Mouse (Mus musculus) retina, embryonic 14.5 days (tissue): ENCODE measurements at regions not wholly inside any gene's neighbourhood (a gene's known extent, or its start where the extent isn't known, plus 50 kb on each side); places are given as distances from the start of the nearest gene placed in this dataset.

Experiments
- DNase-seq: peaks from one replicate; pipeline ENCODE4 v3.0.0-alpha.2; 2015; ENCODE audit warnings: low spot score

DNA sequence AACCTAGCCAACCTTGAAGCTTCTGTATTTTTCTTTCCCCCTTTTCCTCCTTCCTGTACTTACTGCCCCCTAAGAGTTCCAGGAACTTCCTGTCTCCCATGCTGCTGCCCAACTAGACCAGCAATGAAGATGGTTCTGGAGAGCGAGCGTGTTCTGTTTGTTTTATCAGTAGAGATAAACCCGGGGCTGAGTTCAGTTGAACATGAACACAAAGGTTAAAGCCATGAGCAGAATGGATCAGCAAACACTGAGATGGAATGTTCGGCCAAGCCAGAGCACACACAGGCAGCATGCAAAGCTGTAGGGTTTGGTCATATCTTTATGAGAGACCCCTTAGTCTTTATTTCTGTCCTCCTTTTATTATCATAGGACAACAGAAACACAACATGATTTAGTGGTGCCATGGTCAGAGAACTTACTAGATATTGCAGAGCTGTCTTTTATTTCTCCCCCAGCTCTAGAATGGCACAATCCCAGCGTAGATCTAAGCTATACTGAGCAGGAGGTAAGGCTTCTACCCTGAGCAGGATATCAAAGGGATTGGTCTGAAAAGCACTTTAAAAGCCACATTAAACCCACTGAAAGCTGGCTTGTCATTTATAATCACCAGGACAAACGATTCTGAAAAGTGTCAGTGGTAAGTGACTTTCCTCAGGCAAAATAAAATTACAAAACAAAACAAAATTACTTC lies 105.9 kb upstream of the Peli1 start:
- no peak for DNase-seq

DNA sequence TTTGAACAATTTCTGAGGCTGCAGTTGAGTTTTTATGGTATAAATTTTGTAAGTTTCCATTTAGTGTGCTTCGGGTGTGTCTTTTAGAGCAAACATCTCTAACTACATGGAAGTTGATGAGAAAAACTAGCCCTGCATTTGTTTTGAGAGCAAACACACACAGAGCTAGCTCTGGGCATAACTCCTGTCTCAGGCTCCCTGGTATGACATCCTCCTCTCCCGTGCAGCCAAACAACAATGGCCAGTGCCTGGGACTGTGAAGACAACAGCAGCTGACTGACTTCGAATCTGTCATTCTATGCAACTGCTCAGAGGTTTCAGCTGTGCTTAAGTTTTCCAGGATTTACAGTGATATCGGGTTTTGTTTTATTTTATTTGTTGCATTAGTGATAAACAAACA lies 105.3 kb upstream of the Peli1 start:
- DNase-seq, result no peak

DNA sequence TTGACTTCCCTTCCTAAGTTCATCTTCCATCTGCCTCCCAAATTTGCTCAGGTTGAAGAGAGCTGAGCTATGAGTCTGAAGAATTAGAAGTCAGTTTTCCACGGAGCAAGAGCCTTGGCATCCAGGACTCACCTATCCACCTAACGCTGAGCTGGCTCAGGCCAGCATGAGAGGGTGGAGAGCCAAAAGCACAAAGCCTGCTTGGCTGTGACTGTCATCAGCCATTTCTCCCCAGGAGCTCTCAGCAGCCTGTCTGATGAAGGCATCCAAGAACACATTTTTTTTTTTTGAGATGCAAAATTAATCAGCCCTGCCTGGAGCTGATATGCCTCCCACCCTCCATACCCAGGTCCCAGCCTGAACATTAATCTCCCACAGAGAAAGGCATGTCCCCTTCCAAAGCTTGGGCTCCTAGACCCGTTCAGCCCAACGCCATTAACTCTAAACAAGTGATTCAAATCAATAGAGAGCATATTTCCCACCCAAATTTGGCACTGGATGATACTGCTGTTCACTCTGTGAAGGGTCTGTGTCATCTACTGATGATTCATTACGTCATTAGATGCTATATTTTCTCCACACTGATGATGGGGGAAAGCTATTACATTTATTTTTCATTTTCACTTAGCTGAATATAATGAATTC lies 103.8 kb upstream of the Peli1 start:
- no peak for DNase-seq

DNA sequence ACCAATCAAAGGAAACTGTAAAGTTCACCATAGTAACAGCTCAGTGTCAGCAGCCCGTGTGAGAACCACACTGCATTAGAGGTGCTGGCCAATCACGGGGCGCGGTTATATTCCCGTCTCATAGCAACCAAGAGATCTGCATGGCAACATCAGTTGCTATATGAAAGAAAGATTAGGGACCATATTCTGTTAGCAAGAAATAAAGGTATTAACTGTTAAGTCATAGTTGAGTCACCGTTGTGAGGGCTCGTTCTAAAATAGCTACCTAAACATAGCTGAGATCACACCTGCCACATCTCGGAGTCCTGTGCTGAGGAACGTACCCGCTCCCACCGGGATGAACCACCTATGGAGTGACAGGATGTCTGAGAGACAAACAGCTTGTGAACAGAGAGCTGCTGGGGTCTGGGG lies 103.2 kb upstream of the Peli1 start:
- DNase-seq, result no peak

DNA sequence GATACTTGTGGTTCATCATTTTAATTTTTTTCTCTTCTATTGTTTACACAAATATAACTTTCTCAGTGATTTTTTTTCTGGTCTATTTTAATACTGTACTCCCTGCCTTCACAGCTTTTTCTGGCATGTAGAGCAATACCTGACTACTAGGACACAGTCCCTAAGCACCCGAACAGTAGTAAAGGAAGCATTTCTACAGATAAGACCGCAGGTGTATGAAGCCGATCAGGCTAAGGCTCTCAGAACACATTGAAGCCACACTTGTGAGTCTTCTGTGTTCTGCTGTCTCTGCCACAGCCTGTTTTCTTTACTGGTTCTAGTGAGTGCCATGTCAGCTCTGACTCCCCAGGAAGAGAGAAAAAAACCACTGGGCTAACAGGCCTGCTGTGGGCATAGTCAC lies 102.2 kb upstream of the Peli1 start:
- no peak for DNase-seq

DNA sequence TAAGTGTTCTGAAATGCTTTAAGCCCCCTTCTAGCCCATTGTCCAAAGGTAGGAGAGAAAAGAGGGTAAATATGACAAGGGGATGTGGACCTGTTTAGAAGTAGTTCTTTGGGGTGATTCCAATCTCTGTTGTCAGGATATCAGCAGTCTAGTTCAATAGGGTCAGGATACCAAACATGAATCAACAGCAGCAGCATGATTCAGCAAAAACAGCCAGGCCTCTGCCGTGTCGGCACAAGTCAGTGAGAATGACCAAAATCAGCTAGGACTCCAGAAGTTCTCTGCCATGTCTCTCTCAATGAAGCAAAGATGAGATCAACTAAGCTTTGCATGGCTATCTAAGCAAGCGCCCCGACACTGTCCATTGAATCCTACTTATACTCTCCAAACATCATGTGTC lies 97.5 kb upstream of the Peli1 start:
- no peak for DNase-seq

DNA sequence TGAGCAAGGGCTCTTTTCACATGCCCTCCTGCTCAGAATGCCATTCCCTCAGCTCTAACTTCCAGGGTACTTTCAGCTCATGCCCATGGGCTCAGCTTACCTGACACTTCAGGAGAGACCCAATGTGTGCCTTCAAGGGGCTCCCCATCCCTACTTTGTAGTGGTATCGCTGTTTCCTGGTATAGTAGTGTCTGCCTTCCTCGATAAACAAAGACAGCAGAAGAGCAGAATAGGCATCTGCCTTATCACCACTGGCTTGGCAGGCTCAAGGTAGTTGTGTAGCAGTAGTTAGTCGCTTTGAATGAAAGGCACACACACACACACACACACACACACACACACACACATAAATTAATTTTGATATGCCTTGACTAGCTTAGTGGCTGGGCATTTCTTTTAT lies 89.7 kb upstream of the Peli1 start:
- no peak for DNase-seq

DNA sequence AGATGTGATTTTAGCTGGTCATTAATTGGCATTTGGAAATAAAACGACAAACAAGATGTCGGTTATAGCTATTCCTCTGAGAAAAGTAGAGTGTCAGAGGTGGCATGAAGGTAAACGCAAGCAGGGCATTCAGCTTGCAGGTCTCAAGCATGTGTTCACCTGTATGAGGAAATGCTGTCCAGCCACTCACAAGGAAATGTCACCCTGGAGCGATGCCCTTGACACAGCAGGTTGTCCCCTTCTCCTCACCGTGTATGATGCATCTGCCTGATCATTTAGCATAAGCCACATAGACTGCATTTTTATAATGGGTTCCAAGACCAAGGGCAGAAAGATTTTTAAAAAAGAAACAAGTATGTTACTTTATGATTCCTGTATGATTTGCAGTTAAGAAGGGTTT lies 83.9 kb upstream of the Peli1 start:
- no peak for DNase-seq

DNA sequence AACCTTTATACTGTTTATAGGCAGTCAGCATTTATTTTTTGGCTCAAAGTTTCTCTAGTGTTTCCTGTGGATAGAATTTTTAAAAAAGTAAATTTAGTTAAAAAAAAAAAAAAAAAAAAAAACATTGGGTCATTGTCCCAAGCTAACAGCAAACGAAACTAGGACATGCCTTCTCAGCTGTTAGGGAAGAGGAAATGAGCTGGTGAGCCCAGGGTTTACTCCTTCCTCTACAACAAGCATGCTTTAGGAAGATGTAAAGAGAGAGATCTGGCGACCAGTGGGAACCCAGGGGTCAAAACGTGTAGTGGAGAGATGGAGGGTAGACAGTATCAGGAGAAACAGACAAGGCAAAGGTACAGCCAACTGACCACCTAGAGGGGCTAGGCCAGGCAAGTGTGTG lies 81.6 kb upstream of the Peli1 start:
- DNase-seq, result no peak

DNA sequence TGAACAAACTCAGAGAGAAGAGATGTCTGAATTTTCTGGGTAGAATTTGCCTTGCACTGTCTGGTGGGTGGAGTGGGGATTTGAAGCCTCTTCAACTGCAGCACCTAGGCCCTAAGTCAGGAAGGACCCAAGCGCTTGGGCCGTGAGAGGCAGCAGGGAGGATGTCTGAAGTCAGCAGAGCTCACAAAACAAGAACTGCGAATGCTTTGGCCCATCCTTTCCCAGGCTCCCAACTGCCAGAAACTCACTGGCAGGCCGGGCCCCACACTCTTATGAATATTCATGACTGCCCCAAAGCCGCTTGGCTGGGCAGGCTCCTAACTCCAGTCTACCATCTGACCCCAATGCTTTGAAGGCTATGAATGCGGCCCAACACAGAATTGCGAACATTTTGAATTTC lies 80.2 kb upstream of the Peli1 start:
- no peak for DNase-seq

DNA sequence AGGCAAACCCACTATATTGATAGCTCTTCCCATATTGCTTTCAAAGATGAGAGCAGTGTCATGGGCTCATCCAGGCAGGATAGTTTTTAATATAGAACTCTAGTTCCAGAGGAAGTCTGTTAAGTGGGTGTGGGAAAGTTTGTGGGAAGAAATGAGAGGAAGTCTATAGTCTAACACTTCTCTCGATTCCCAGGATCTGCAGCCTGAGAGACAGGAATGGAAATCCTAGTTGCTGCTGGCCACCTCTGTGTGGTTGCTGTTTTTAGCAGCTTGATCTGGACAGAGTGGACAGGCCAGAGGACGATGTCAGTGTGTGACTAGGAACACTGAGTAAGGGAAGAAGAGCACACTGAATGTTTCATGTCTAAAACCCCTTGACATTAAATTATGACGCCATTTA lies 76.8 kb upstream of the Peli1 start:
- DNase-seq, result no peak

DNA sequence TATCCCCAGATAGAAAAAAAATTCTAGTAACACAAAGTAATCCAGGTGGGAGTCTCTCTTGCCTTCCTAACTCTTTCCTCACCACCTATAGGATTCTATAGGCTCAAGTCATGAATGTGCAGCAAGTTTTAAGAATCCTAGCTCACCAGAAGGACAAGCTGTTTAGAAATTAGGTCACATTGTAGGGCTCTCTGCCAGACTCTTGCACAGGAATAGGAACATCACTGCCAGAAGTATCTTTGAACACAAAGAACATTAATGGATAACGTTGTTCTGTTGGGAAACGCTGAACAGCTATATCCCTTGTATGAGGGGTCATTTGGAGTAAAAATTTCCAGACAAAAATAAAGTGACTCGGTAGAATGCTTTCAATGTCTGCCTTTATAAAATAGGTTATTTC lies 75.6 kb upstream of the Peli1 start:
- no peak for DNase-seq

DNA sequence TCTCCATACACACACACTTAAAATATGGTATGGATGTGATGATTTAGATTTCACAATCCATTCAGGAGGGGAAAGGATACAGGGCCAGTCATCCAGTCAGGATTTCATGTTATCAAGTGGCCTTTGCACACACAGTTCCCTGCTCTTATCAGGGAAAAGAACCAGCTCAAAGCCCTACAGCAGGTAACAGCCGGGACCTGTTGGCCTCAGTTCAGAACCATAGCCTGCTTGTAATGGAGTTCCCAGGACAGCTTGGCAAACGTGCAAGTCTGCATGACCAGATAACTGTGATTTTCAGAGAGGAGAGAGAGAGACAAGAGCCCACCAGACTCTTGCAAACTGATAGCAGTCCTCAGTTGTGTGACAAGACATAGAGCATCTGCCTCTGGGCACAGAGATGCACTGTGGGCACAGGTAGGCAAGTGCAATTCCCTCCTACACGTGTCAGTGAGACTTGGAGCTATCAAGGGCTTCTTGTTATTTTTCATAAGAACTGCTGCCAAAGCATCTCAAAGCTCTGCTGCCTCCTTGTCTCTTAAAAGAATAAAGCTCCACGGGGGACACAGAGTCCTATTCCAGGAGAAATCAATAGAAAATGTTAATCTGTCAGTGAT lies 74.9 kb upstream of the Peli1 start:
- no peak for DNase-seq

DNA sequence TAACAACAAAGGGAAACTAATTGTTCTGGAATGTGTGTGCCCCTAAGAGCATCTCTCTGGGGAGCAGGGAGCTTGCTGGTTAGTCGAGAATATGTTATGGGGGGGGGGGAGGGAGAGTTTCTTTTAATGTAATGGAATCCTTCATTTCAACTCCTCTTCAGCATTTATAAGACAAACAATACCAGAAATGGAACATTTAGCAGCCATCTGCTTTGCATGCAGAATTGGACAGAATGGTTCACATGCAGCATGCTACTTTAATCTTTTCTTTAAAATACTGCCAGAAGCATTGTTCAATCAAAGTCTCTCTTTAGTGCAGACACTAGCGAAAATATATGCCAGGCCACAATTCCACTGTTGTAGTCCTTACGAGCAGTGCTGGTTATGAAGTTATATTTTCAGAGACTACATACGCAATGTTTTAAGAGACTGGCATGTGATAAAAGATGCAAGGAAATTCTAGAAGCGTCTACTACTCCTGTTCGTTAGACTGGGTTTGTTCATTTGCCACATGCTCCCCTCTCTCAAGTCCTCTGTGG lies 74.2 kb upstream of the Peli1 start:
- DNase-seq, result no peak

DNA sequence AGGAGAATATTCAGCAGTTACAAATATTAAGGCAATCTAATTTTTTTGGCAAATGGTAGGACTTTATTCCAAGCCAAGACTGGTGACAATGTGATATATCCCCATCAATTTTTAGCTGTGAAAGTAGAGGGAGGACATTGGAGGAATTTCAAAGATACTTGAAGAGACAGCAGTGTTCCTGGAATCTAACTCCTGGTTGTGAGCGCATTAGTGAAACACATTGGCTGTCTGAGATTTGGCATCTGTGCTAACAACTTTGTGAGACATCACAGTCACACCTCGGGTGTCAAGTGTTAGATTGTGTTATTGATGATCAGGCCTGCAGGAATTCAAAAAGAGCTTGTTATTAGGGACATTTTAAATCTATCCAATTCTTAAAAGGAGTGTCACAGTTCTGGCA lies 71.3 kb upstream of the Peli1 start:
- no peak for DNase-seq

DNA sequence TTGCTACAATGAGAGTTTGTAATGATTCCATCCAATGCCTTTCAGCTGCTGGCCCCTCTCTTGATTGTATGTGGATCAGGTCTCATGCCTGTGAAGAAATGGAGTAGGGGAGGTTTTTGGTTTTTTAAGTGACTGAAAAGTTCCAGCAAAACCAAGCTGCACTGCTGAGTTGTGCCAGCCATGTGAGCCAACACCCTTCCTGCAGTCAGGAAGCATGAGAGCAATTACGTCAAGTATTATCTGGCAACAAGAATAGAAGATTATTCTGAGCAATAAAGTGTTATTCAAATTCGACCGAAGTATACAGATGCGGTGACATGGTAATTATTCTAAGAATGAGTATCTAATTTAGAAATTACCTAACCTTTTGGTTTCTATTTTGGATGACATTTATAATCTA lies 67.0 kb upstream of the Peli1 start:
- DNase-seq, result no peak

DNA sequence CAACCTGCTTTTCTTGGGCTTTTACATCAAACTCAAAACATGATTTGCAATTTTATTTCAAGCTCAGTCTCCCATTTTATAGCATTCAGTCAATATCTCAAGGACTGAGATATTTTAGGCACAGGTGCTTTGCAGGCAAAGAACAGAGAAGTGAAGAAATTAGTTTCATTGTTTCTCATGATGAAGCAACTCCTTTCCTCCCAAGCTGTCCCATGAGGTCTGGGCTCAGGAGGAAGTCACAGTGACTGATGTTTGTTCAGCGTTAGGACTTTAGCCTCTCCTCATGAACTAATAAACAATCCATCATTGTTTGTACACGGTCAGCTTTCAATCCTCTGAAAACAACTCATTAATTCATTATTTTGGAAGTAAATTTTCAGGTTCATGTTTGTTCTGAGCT lies 66.6 kb upstream of the Peli1 start:
- no peak for DNase-seq

DNA sequence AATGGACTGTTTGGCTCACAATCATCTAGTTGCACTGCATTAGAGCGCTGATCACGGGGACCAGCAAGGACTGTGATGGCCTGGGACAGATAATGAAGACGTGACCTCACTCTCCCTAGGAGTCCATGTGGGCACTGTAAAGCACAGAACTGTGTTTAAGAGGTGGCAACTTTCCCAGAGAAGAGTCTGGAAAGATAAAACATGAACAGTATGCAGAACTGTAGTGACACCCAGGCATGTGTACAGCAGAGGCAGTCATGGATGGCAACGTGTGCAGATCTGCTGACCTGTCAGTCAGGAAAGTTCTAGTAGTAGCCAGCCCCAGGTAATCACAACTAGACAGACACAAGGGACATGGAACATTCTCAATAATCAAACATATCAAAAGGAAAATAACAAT lies 63.8 kb upstream of the Peli1 start:
- no peak for DNase-seq

DNA sequence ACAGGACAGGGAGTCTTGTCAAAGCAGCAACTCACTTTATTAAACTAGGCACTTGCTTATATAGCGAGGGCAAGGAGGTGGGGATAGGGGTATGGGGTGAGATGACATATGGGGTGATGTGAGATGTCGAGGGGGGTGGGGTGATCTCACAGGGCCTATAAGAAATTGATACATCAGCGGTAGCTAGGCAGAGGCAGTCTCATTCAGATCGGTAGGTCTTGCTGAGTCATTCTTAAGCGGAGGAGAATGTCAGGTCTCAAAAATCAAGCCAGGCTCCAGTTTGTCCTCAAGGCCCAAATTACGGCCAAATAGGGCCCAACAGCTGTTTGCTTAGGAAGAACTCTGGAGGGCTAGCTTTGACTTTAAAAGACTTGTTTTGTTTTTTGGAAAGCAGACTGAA lies 60.7 kb upstream of the Peli1 start:
- DNase-seq, result no peak

DNA sequence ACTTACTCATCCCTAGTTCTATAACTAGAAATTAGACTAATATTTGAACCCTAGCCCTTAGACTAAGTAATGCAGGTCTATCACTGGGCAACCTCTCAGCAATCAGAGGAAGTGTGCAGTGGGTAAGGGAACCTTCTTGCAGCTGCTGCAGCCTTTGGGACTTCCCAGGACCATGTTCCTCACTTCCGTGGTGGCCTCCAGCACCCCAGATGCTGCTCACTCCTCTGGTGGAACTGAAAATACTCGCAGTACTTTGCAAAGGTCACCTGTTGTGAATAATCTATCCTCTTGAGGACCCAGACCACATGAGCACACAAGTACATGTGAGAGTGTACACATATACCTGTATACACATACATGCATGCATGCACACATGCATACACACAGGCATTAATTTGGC lies 59.3 kb upstream of the Peli1 start:
- DNase-seq, result no peak

DNA sequence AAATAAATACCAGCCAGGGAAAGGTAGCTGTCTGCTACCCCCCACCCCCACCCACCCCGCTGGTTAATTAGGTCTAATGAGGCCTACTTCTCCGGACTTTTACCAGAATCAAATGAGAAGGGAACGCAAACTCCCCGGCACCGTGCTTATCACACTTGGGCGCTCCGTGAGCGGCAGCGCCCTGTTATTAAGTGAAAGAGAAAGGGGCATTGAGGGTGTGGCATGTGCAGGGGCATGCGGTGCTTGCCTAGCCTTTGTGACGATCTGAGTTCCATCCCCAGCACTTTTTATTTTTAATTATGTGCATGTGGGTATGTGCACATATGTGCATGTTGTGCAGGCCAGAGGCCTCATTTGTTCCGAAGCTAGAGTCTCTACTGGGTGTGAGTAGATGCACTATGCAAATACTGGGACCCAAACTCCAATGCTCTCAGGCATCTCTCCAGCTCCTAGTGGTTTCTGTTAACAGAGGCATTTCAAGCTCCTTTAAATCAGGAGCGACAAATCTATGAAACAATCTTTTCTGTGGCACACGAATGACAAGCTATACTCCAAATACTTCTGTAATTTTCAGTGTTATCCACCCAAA lies 57.8 kb upstream of the Peli1 start:
- peak; percentile 38 for DNase-seq

DNA sequence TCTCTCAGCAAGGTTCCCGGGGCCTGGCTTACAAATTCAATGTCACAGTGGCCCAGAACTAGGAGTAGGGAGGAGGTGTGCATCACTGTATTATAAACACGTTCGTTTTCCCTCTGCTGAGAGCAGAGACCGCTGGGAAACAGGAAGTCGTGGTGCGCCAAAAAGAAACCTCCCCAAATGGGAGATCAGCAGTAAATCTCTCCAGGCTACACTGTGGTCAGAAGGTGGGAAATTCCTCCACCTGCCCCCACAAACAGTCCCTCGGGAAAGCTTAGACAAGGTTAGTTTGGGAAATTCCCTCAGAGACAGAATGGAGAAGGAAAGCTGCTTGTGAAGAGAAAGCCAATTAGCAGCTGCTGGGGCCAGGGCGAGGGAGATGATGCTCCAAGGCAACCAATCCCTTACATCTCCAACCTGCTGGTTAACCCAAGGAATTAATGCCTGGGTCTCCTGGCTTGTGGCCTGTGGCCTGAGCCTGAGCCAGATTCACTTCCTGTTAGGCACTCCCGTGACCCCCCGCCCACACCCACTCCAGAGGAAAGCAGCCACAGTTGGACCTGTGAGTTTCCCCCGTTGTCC lies 57.2 kb upstream of the Peli1 start:
- peak; percentile 30 for DNase-seq
